Mouse (Mus musculus): ENCODE measurements around the gene Casc1.

DNA sequence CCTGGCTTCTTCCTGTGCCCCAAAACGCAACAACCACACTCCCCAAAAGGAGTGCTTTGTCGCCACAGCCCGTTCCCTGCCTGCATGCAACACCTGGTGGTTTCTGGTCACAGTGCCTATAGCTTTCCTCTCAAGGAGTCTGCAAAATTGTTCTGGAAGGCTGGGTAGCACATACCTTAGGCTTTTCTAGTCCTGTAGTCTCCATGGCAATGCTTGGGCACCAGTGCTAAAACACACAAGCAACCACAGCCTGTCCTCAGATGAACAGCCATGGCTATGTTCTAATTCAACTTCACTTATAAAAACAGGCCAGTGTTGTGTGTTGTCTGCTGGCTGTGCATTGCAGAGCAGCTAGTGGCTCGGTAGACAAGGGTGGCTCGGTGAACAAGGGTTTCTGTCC lies 74.0 kb downstream of the Casc1 start:
- no peak for TF ChIP-seq POLR2A (IDR thresholded peaks at IDR 0.05; ENCODE audit: borderline replicate concordance, extremely low read depth, insufficient read depth, insufficient read length, poor library complexity, severe bottlenecking)
- TF ChIP-seq CTCF (IDR thresholded peaks at IDR 0.05; ENCODE audit: borderline replicate concordance, extremely low read depth, insufficient read depth, insufficient read length), result no peak

Measured in brain, embryonic 14.5 days (tissue).